Mouse (Mus musculus): ENCODE measurements at regions not wholly inside any gene's neighbourhood (a gene's known extent, or its start where the extent isn't known, plus 50 kb on each side); places are given as distances from the start of the nearest gene placed in this dataset.

DNA sequence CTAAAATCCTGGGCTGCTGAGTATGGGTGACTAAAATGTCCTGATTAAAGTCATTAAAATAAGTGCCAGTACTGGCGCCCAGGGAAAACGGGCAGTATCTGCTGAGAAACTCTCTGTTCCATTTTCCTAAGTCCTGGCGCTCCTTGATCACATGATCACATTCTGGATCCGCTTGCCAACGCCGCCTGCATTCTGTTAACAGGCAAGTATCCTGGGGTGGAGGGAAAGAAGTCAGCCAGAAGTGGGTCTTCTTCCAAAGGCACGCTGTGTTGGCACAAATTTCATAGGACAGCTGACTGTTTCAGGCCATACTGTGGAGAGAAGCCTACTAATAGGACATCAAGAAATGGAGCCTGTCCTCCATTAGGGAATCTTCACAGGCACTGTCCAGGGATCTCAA, 52.0 kb upstream of the Akirin2 start:
- no peak for DNase-seq

DNA sequence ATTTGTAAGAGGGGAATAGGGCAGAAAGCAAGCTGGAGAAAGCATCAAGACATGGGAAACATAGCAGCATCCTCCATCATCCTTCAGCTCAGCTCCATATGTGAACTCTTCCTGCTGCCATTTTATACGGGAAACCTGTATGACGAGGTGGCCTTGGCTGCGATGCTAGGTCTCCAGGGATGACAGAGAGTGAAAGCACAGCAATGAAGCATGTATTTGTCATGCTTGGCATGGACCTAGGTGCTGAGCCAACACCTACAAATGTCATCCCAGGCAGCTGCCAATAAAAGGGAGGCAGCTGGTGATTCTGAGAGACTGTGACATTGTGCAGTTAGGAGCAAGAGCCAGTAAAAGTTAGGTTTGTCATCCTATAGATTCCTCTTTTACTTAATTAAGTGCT, 51.0 kb upstream of the Akirin2 start:
- DNase-seq, result no peak

Data from adrenal gland, postnatal 25 days (tissue).